Mouse (Mus musculus) WW6 (cell line): ENCODE measurements around the gene Nlrx1.

Experiments
- DNase-seq: peaks from one replicate; pipeline ENCODE4 v3.0.0-alpha.2; 2013; ENCODE audit warnings: low read depth, low spot score

Nlrx1 gene

GRCm38 (mm10) chr9:44269077-44269476, 678 bp upstream of the Nlrx1 start:
- DNase-seq, result no peak

DNA sequence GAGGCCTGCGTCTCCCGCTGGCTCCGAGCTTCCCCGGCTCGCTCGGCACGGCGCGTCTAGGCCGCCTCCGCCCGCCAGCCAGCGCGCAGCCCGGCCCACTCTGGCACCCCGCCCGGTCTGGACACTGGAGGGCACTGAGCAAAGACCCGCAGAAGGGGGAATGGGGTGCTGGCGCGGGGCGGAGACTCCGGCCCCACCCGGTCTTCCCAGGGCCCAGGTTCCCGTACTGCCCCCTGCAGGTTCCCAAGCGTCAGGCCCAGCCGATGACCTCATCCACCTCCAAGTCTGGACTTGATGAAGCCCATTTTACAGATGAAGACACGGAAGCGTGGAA, 405 bp downstream of the Nlrx1 start:
- DNase-seq, result peak; percentile 63

GRCm38 (mm10) chr9:44267319-44268026, 926 bp downstream of the Nlrx1 start:
- DNase-seq, result no peak

DNA sequence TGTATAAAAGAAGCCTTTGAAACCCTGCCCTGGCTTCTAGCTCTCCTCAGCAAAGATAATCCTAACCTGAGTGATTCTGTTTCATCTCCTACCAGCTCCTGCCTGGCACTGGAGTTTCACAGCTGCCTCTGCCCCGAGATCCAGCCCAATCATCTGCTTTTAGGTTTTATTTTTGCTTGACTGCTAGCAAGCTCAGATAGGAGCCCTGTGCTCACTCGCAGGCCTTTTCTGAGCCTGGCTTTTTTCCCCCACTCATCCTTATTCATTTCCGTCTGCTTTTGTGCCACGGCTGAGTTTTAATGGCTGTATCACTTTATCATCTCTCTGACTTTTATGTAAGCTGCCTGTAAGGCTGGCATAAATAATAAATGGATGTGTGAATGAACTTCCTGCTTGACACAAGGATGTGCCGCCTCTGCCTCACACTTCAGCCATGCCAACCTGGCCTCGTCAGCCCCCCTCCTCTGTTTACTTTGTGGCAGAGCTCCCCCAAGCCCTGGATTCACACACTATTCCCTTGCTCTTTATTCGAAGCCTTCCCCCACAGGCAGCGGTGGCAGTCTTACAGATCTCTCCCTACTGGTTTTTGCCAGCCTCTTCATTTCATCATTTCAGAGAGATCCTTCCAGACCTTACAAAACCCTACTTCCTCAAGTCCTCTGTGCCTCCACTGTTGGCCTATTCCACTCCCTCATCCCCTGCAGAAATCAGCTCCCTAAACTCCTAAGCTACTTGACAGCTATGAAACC, 1.7 kb downstream of the Nlrx1 start:
- no peak for DNase-seq

GRCm38 (mm10) chr9:44261388-44261787, 7.0 kb downstream of the Nlrx1 start:
- DNase-seq, result no peak

DNA sequence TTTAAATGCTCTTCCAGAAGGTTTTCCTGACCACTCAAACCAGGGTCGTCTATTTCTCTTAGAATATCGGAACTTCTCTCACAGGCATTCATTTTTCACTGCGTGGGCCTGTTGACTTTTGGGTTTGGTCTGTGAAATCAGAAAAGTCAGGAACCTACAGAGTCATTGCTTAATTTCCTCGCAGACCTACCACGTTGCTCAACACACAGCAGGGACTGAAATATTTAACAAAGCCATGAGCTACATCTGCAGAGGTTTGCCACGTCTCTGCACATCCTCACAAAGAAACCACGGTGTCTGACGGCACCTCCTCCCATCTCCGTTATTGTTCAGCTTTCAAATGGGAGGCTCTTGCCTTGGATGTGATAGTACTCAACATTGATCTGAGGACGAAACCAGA, 9.4 kb downstream of the Nlrx1 start:
- no peak for DNase-seq

DNA sequence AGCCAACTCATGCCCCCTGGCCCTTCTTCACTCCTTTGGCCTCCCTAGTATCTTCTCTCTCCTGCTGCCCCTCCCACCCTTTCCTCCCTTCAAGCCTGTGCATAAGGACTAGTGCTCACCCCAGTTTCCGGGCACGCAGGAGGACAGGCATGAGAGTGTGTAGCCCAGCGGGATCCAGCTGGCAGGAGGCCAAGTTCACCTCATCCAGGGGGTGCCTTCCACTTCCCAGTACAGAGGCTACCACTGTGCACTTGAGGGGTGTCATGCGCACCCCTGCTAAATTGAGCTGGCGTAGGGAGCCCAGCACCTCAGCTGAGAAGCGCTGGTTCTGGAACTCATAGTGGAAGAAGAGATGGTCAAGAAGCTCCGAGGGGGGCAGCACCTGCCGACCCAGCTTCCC, 12.2 kb downstream of the Nlrx1 start:
- no peak for DNase-seq

DNA sequence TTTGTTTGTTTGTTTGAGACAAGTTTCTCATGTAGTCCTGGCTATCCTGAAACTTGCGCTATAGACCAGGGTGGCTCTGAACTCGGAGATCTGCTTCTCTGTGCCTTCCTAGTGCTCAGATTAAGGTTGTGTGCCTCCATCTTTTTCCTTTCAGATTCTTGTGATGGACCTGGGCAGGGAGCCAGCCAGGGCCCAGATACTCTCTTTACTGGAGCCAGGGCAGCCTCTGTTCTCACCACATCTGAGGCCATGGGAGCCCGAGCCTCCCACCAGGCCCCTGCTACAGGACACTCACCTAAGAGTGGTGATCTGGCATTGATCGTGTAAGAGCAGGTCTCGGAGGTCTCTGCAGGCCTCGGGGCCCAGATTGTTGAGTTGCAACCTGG, 13.3 kb downstream of the Nlrx1 start:
- DNase-seq, result no peak

GRCm38 (mm10) chr9:44254508-44255135, 13.8 kb downstream of the Nlrx1 start:
- DNase-seq, result no peak

DNA sequence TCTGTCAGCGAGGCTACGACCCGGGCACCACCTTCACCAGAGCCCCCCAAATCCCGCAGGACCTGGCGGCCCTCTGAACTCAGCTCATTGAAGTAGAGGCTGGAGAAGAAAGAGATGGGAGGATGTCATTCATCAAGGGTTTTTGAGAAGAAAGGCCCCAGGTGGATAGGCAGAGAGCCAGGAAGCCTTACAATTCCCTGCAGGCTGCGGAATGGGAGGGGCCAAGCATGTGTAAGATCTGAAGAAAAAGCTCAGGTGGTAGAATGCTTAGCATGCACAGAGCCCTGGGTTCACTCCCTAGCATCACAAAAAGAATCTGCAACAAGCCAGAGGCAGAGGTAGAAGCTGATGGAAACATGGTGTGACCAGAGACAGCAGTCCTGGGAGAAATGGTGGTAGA, 15.0 kb downstream of the Nlrx1 start:
- no peak for DNase-seq

DNA sequence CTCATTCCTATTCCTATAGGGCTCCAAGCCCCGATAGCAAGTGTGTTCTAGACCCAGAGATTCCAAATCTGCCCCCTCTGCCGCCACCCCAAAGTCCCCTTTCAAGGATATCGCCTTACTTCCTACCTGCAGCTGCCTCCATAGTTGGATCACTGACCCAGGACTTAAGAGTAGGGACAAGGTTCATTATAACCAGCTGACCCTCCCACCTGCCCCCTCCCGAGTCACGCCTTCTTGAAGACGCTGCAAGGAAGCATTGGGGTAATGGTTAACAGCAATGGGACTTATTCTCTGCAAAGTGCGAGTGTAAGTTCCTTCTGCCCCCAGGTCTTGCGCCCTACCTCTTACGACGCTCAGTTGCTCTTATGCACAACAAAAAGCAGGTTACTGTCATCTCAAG, 17.1 kb downstream of the Nlrx1 start, which contains the start of gene Pdzd3:
Pdzd3 (minus strand) TSS at position 158 of the 400 bp plus-strand sequence.
- DNase-seq, result no peak

- no peak for DNase-seq
Measured at GRCm38 (mm10) chr9:44250445-44250844, 18.0 kb downstream of the Nlrx1 start.

- DNase-seq, result no peak
Measured at GRCm38 (mm10) chr9:44249181-44250146, 18.9 kb downstream of the Nlrx1 start.

GRCm38 (mm10) chr9:44247907-44248306, 20.5 kb downstream of the Nlrx1 start:
- DNase-seq, result no peak

DNA sequence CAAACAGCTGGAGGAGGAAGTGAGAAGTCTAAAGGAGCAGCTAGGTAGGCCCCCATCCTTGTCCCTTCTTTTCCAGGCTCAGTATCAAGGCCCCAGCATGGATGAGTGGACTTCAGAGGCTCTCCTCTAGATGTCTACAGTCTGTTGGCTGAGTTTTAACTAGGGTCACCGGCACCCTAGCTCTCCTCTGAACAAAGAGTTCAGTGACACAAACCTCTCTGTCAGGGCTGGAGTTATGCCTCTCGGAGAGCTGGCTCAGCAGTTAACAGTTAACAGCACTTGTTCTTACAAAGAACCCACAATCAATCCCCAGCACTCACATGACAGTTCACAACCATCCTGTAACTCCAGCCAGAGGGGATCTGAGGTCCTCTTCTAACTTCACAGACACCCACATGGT, 24.8 kb downstream of the Nlrx1 start:
- no peak for DNase-seq

GRCm38 (mm10) chr9:44241418-44241817, 27.0 kb downstream of the Nlrx1 start:
- DNase-seq, result no peak

DNA sequence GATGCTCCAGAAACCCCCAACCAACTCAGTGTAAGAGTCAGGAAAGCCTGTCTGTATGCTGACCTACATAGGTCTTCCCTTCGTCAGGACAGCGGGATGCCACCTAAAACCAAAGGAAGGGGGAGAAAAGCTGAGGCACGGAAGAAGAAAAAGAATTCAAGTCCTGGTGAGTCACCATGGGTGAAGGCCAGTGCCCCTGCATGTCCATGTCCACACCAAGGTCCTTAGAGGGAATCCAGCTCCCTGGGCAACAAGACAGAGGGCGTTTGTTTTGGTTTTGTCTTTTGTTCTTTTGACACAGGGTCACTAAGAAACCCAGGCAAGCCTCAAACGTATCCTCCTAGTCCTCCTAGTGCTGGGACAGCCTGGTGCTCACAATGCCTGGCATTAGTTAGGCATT, 27.5 kb downstream of the Nlrx1 start:
- no peak for DNase-seq

GRCm38 (mm10) chr9:44240399-44240798, 28.0 kb downstream of the Nlrx1 start, which contains the start of gene Ccdc153:
TSS of gene Ccdc153 (plus strand) at chr9:44240676.
- no peak for DNase-seq

GRCm38 (mm10) chr9:44239447-44239846, 29.0 kb downstream of the Nlrx1 start:
- DNase-seq, result no peak

- DNase-seq, result no peak
Measured at GRCm38 (mm10) chr9:44238501-44239190, 29.8 kb downstream of the Nlrx1 start.

- DNase-seq, result no peak
Measured at GRCm38 (mm10) chr9:44237128-44237527, 31.3 kb downstream of the Nlrx1 start.
